Mouse (Mus musculus) intestine, embryonic 16.5 days (tissue): ENCODE measurements around the gene Mafg. TPM values are rescaled to one million over a fixed set of nuclear protein-coding genes. Genes with fewer than 3 reads are reported as not detected.
"Not testable (repeated sequence)": the region's sequence is repeated elsewhere in the genome, so short reads cannot be mapped to it uniquely, and the experiment has no call there.

Experiments used
- ATAC-seq: fragments of 200-750 bp; cut with Nextera tagmentation; 2 replicates; pipeline ENCODE4 v1.8.0; 2017; ENCODE audit warnings: moderate TSS enrichment, moderate library complexity
- H3K27ac ChIP-seq: fragments of 300-500 bp; sonication (generic); 2 replicates; pipeline ENCODE4 v1.5.1; 2014; ENCODE audit warnings: mild to moderate bottlenecking, low read length
- H3K27me3 ChIP-seq: fragments of 300-500 bp; sonication (generic); replicated peaks from 2 replicates; pipeline ENCODE4 v1.6.1; 2014; ENCODE audit warnings: low read length, control low read depth, mixed read lengths; ENCODE audit not compliant: control insufficient read depth, insufficient read depth
- H3K36me3 ChIP-seq: fragments of 300-500 bp; sonication (generic); 2 replicates; pipeline ENCODE4 v1.6.1; 2014; ENCODE audit warnings: low read length, control low read depth; ENCODE audit not compliant: control insufficient read depth, insufficient read depth
- H3K4me1 ChIP-seq: fragments of 300-500 bp; sonication (generic); 2 replicates; pipeline ENCODE4 v1.6.1; 2014; ENCODE audit warnings: low read length, control low read depth, mixed read lengths; ENCODE audit not compliant: control insufficient read depth, insufficient read depth
- H3K4me2 ChIP-seq: fragments of 300-500 bp; sonication (generic); 2 replicates; pipeline ENCODE4 v1.6.1; 2014; ENCODE audit warnings: low read depth, low read length, control low read depth
- H3K4me3 ChIP-seq: fragments of 300-500 bp; sonication (generic); 2 replicates; pipeline ENCODE4 v1.5.1; 2014; ENCODE audit warnings: mild to moderate bottlenecking, low read length
- H3K9ac ChIP-seq: fragments of 300-500 bp; sonication (generic); 2 replicates; pipeline ENCODE4 v1.6.1; 2014; ENCODE audit warnings: low read depth, low read length
- H3K9me3 ChIP-seq: fragments of 300-500 bp; sonication (generic); 2 replicates; pipeline ENCODE4 v1.6.1; 2016; ENCODE audit warnings: low read length, control low read depth; ENCODE audit not compliant: control insufficient read depth
- WGBS: fragments of 180-500 bp; shearing (Covaris S2); extraction: QIAGEN DNeasy Blood & Tissue Kit; methylation state at CpG from one replicate; pipeline ENCODE4 v1.1.7; 2014; 5-methylcytosine and 5-hydroxymethylcytosine counted together
- polyA plus RNA-seq: library from polyadenylated mRNA; unstranded; fragments of >200 nt; fragmentation: Nextera tagmentation; extraction: Ambion mirVana; gene quantifications from 2 replicates; pipeline ENCODE4 v1.2.1, GENCODE M21; 2015

Gene Mafg
- polyA plus RNA-seq, 1 experiment from 2014 or later = 16.3 TPM

- 89% methylated on average over 6 of the region's 6 CpGs for WGBS
- H3K27me3 ChIP-seq = no peaks in the 10 kb centered on the region
- no peak overlapping the region for H3K27ac ChIP-seq
- no peak overlapping the region for H3K9ac ChIP-seq
- no peak for ATAC-seq
- peaks cover 17% of the 10 kb centered on the region for H3K36me3 ChIP-seq
- H3K4me1 ChIP-seq = no peaks in the 10 kb centered on the region
- H3K9me3 ChIP-seq = no peaks in the 10 kb centered on the region
- H3K4me2 ChIP-seq = no peak overlapping the region
- no peak overlapping the region for H3K4me3 ChIP-seq
These were observed 44.9 kb downstream of the Mafg start for GRCm38 (mm10) chr11:120588531-120588930.

DNA sequence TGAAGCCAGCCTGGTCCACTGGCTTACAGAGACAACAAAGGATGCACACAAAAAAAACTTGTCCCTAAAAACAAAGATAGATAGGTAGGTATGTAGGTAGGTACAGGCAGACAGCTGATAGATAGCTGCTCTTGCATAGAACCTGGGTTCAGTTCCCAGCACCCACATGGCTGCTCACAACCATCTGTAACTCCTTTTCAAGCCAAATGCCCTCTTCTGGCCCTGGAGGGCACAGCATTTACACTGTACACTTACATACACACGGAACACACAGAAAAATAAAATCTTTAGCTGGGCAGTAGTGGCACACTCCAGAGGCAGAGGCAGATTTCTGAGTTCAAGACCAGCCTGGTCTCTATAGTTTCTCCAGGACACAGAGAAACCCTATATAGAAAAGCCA lies 49.5 kb downstream of the Mafg start:
- peaks cover 18% of the 10 kb centered on the region for H3K4me1 ChIP-seq
- no peak for ATAC-seq
- 97% methylated on average over 1 of the region's 1 CpGs for WGBS
- H3K27me3 ChIP-seq = no peaks in the 10 kb centered on the region
- H3K27ac ChIP-seq = no peak overlapping the region
- no peak overlapping the region for H3K9ac ChIP-seq
- peaks cover 15% of the 10 kb centered on the region for H3K36me3 ChIP-seq
- H3K9me3 ChIP-seq = no peaks in the 10 kb centered on the region
- H3K4me3 ChIP-seq = no peak overlapping the region
- H3K4me2 ChIP-seq = no peak overlapping the region

- 87% methylated on average over 2 of the region's 2 CpGs for WGBS
- not testable (repeated sequence) for H3K9me3 ChIP-seq, ATAC-seq, H3K9ac ChIP-seq, H3K27me3 ChIP-seq, H3K27ac ChIP-seq, H3K4me2 ChIP-seq, H3K4me3 ChIP-seq
- H3K4me1 ChIP-seq = peaks cover 28% of the 10 kb centered on the region
- peaks cover 25% of the 10 kb centered on the region for H3K36me3 ChIP-seq
These were observed 50.5 kb downstream of the Mafg start for GRCm38 (mm10) chr11:120582982-120583293.

GRCm38 (mm10) chr11:120582268-120582981 lies 51.0 kb downstream of the Mafg start:
- Histone ChIP-seq H3K9me3 (no peaks in the 10 kb centered on the region), H3K27me3 (no peaks in the 10 kb centered on the region), H3K4me2 (peak overlapping the region; percentile 63), H3K9ac (peak overlapping the region; percentile 94), H3K36me3 (peaks cover 29% of the 10 kb centered on the region), H3K4me3 (peak overlapping the region; percentile 75), H3K4me1 (peaks cover 33% of the 10 kb centered on the region), H3K27ac (peak overlapping the region; percentile 93)
- no peak for ATAC-seq
- WGBS = 70% methylated on average over 8 of the region's 8 CpGs

DNA sequence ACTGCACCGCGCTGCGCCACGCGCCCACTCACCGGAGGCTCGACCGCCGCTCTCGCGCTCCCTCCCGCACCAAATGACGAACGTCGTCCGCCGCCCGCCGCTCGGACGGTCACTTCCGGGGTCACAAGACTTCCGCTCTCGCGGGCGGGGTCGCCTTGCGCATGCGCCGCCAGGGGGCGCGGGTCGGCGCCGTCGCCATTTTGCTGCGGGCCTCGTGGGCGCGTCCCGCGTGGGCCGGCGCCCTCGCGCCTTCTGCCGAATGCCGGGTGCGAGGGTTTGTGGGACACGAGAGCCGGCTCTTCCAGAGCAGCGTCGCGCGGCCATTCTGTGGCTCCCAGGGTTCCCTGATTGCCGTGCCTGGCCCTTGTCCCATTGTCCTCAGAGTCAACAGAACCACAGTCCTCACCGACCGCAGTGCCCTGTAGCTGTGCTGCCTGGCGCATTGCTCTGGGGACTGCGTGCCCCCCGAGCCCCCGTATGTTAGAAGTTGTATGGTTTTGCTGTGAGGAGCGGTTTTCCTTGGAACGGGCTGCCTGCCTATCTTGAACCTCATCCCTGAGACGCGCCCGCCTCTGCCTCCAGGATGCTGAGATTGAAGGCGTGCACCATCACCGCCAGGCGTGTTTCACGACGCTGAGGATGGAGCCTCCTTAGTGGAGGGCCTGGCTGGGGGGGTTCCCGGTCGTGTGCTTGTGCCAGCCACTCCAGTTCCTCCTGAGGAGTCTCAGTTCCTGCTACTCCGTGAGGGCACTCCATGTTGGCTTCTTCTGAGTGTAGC lies 51.7 kb downstream of the Mafg start, which contains the start of gene Arhgdia:
TSS of gene Arhgdia (minus strand) at position 135 of the 778 bp plus-strand sequence.
- Histone ChIP-seq H3K27ac (peak within 1 kb of the TSS; percentile 93), H3K4me2 (peak within 1 kb of the TSS; percentile 63), H3K27me3 (no peaks in the 10 kb centered on the region), H3K9ac (peak within 1 kb of the TSS; percentile 94), H3K9me3 (no peaks in the 10 kb centered on the region), H3K4me1 (peaks cover 38% of the 10 kb centered on the region), H3K4me3 (peak within 1 kb of the TSS; percentile 75), H3K36me3 (peaks cover 29% of the 10 kb centered on the region)
- 4% methylated on average over 70 of the region's 75 CpGs for WGBS
- ATAC-seq = peak; percentile 40

DNA sequence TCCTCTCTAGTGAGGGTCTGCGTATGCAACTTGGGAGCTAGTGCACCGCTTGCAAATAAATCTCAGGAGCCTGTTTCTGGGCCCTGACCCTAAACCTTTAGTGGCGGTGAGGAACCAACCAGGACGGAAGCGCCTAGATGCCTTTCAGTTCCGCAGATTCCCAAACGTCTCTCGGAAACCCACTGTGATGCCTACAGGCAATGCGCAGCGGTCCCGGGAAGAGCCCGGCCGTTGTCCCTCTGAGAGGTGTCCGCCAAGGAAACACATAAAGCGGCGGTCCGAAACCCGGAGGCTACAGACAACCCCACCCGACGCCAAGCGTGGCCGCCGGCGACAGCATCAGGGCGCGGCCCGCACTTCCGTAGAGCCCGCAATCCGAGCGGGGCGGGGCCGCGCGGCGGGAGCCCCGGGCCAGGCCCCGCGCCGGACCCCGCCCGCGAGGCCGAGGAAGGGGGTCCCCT lies 52.5 kb downstream of the Mafg start:
- peak; percentile 38 for ATAC-seq
- H3K4me1 ChIP-seq = peaks cover 42% of the 10 kb centered on the region
- peak overlapping the region; percentile 63 for H3K4me2 ChIP-seq
- under 1% methylated on average over 37 of the region's 44 CpGs for WGBS
- H3K4me3 ChIP-seq = peak overlapping the region; percentile 75
- H3K9me3 ChIP-seq = no peaks in the 10 kb centered on the region
- H3K36me3 ChIP-seq = peaks cover 29% of the 10 kb centered on the region
- peak overlapping the region; percentile 93 for H3K27ac ChIP-seq
- peak overlapping the region; percentile 94 for H3K9ac ChIP-seq
- no peaks in the 10 kb centered on the region for H3K27me3 ChIP-seq

DNA sequence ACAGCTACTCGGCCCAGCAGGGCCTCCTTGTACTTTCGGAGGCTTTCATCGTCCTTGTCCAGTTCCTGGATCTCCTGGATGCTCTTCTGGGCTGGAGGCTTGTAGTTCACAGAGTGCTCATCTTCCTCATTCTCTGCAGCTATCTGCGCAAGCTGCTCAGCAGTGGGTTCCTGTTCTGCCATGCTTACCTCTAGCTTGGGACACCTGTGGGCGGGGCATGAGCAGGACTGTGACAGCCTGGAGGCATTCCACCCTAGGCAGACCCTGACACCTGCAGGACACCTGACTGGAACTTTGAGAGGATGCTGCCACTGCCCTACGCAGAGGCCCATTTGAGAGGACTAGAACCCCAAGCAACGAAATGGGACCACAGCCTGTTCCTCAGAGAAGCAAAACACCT lies 53.2 kb downstream of the Mafg start:
- Histone ChIP-seq H3K4me3 (peak overlapping the region; percentile 75), H3K4me2 (peak overlapping the region; percentile 63), H3K4me1 (peaks cover 43% of the 10 kb centered on the region), H3K36me3 (peaks cover 28% of the 10 kb centered on the region), H3K9me3 (no peaks in the 10 kb centered on the region), H3K9ac (peak overlapping the region; percentile 94), H3K27ac (peak overlapping the region; percentile 93), H3K27me3 (no peaks in the 10 kb centered on the region)
- WGBS = 47% methylated on average over 7 of the region's 7 CpGs
- ATAC-seq = no peak

DNA sequence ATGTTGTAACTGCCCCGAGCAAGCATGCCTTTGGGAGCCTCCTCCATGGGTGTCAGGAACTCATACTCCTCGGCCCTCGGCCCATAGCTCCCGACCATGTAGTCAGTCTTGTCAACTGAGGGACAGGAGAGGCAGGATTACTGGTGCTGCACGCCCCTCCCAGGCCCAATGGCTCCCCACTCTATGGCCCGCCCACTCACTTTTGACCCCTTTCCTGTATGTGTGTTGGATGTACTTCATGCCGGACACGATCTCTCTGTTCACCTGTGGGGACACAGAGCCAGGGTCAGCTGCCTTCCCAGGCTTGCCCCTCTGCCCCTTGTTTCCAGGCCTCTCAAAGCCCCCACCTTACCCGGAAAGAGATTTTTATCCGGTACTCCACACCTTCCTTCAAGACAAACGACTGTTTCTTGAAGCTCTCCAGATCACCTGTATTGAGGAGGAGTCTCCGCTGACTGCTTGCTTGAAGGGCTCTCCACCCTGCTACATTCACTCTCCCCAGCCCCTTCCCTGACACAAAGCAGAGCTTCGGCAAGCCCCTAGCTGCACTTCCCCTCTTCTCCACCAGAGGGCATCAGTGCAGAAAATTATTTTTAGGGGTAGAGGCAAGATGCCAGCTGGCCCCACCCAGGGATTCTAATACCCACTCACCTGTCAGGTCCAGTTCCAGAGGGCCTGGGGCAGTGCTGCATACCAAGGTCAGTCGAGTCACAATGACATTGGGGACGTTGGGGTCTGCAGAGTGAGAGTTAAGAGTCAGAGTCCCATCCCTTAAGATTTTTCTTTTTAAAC lies 53.9 kb downstream of the Mafg start:
- peak overlapping the region; percentile 63 for H3K4me2 ChIP-seq
- peaks cover 24% of the 10 kb centered on the region for H3K36me3 ChIP-seq
- H3K9me3 ChIP-seq = no peaks in the 10 kb centered on the region
- peak overlapping the region; percentile 93 for H3K27ac ChIP-seq
- no peak for ATAC-seq
- peak overlapping the region; percentile 94 for H3K9ac ChIP-seq
- peaks cover 46% of the 10 kb centered on the region for H3K4me1 ChIP-seq
- peak overlapping the region; percentile 75 for H3K4me3 ChIP-seq
- H3K27me3 ChIP-seq = no peaks in the 10 kb centered on the region
- WGBS = 49% methylated on average over 15 of the region's 15 CpGs

DNA sequence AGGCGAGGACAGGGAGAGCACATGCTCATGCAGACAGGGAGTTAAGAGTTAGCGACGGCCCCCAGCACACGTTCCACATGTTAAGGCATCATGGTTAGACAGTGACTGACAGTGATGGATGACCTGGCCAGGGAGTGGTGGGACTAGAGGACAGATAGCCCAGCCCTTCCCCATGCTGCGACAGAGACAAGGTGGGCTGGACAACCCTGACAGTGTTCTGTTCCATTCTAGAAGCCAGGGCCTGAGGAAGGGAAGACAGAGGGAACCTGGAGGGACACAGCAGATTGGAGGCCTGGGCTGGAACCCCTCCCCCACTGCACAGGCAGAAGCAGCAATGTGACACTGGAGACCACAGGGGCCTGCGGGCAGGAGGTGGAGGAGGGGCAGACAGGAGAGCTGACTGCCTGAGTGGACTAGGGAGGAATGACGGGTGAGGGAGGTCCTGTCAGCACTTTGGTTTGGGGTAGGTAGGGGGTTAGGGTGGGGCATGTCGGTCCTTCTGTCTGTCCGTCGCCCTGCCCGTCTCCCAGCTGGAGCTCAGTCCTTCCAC lies 54.6 kb downstream of the Mafg start:
- ATAC-seq = no peak
- 81% methylated on average over 11 of the region's 11 CpGs for WGBS
- no peak overlapping the region for H3K4me2 ChIP-seq
- no peaks in the 10 kb centered on the region for H3K9me3 ChIP-seq
- H3K4me1 ChIP-seq = peaks cover 50% of the 10 kb centered on the region
- H3K27ac ChIP-seq = peak overlapping the region; percentile 96
- H3K27me3 ChIP-seq = no peaks in the 10 kb centered on the region
- peaks cover 21% of the 10 kb centered on the region for H3K36me3 ChIP-seq
- H3K9ac ChIP-seq = peak overlapping the region; percentile 94; the same call in 1 of the 2 replicates
- no peak overlapping the region for H3K4me3 ChIP-seq
